Mouse (Mus musculus): ENCODE measurements around the gene Mon1b.

- TF ChIP-seq CTCF (IDR thresholded peaks at IDR 0.05; ENCODE audit: borderline replicate concordance, insufficient read depth, low read length) (no peak), POLR2A (IDR thresholded peaks at IDR 0.05; ENCODE audit: low read depth, low read length) (no peak)
Observed at GRCm38 (mm10) chr8:113676811-113677210, 41.4 kb downstream of the Mon1b start.

All from embryonic fibroblast, embryonic 13.5 days (primary cell).